Mouse (Mus musculus) liver, postnatal 0 days (tissue): ENCODE results near the gene Dennd6b.

Experiments used
- CTCF ChIP-seq: sonication (generic); IDR thresholded peaks from 2 replicates; pipeline ENCODE4 v1.5.1; 2016; ENCODE audit warnings: antibody characterized with exemption, low read depth
- EP300 ChIP-seq: IDR thresholded peaks from 2 replicates; pipeline ENCODE4 v1.6.1; 2016; ENCODE audit warnings: antibody characterized with exemption, low read depth, mild to moderate bottlenecking

GRCm38 (mm10) chr15:89241025-89241424 is 44.7 kb upstream of the Dennd6b start:
- TF ChIP-seq CTCF, result peak; percentile 46
- TF ChIP-seq EP300, result no peak
